Mouse (Mus musculus): ENCODE data around the gene Tdrd6.

The Tdrd6 gene

DNA sequence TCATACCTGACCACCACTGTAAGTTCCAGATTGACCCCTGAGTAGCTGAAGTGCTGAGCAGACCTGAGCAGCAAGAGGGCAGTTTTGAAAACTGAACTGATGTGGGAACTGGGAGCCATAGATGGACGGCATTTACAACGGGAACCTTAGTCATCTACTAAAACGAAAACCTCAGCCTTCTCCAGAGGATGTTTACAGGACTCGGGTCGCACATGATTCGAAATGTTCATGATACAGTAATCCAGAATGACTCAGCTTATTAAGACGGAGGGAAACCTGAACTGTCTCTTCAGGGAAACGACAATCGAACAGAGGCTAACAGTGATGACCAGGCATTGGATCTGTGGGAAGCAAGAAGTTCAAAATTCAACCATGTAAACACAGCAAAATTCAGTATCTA is 10.9 kb downstream of the Tdrd6 start:
- DNase-seq (ENCODE audit: extremely low spot score, low spot score): no peak

DNA sequence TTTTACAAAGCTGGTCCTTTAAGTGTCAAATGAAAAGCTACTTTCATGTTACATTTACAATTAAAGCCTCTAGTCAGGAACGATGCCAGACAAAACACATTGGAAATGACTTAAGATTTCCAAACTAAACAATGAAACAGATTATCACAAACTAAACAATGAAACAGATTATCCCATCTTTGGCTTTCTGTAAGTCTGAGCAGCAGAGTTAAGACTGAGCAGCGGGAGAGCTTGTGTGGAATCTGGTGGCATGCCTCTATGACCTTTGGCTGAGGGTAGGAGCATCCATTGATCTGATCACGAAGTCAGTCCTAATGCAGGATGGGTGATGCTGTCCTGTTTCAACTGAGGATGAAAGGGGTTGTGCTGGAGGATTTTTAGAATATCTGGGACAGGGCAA is 17.9 kb downstream of the Tdrd6 start:
- DNase-seq (ENCODE audit: extremely low spot score, low spot score): no peak

DNA sequence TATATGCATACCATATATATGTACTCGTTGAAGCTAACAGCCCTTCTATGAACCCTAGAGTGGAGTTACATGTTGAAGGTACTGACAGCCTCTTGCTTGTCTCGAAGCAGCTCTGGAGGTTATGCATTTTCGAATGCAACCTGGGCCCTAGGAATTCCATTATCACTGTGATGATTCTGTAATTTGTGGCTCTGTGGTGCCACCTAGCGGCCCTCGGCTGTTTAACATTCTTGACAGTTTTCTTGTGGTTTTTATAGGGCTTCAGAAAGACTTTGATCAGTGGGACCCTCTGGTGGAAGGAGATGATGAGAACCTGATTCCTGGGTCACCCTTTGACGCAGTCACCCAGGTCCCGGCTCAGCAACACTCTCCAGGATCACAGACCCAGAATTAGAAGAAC is 18.5 kb downstream of the Tdrd6 start:
- peak; percentile 84 for DNase-seq (ENCODE audit: extremely low spot score, low spot score)

DNA sequence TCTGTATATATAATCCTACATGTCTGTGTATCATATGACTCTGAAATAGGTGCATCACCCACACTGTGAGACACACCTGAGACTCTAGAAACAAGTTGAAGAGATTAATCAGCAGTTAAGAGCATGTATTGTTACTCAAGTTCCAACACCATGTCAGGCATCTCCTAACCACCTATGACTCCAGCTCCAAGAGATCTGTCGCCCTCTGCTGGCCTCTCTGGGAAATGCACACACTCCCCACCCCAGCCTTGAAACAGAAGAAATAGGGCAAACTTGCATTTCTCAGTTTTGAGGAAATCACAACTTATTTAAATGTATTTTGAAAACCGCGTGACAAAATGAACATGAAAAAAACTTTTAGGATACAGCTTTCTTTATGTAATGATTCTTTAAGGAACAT is 23.4 kb downstream of the Tdrd6 start:
- DNase-seq (ENCODE audit: extremely low spot score, low spot score): peak; percentile 85

DNA sequence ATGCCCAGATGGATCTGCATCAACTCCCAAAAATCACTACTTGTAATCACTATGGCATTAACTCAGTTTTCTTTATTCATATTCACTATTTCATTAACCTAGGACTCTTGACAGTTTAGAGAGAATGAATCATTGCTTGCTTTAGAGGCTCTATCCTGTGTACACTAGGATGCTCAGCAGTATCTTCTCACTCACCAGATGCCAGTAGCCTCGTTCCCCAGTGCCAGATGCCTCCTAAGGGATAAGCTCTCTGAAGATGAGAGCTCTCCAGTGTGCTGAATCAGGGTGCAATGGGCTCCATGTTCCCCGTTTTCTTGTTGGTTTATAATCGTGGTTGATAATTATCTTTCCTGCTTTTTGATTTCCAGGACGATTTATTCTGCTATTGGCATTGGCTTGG is 31.4 kb downstream of the Tdrd6 start:
- DNase-seq (ENCODE audit: extremely low spot score, low spot score): no peak

DNA sequence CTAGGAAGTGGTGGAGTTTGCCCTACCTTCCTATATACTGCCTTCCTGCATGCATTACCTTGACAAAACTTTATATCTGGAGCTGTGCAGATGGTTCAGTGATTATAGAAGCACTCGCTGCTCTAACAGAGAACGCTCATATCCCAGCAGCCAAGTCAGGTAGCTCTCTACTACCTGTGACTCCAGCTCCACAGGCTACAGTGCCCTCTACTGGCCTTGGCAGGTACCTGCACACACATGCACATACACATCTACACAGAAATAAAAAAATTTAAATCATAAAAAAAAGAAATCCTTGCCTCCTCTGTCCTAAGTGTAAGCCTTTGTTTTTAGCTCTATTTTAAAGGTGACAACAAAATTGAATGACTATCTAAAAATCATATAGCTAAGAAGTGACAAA is 32.4 kb downstream of the Tdrd6 start:
- DNase-seq (ENCODE audit: extremely low spot score, low spot score): no peak

DNA sequence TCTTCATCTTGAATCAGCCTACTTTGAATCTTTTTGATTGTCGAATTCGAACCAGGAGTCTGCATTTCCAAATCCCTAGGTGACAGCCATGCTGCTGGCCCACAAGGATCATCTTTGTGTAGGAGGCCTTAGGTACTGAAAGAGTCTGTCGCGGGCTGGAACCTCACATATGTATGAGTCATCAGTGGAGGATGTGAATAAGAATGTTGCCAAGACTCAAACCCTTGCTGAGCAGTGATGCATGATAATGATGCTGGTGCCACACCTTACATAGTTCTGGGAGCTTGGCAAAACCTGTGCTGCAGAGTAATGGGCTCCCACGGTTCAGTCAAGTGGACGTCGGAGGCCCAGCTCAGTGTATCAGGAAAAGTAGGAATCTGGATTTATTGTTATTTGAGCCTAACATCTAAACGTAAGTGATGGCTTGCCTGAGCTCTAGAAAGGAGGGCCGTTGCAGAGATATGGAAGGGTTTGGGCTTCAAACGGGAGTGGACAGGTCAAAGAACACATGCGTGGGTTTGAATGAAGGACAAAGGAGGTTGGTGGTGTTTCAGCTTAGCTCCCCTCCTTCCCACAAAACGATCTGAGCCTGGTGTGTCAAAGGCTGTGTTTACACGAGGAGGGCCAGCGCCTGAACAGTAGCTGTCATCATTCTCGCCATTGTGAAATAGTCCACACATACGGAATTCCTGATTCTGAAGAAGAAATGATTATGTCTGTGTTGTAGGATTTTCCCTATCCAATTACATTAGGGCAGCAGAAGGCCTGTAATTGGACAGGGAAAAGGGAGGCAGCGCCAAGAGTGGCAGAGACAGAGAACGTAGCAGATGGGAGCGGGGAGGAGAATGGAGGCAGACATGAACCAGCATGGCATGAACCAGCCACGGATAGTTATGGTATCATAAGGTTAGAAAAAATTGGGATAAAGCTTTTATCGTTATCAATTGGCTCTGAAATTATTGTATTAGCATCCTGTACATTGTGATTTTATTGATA is 37.5 kb downstream of the Tdrd6 start:
- no peak for DNase-seq (ENCODE audit: extremely low spot score, low spot score)

DNA sequence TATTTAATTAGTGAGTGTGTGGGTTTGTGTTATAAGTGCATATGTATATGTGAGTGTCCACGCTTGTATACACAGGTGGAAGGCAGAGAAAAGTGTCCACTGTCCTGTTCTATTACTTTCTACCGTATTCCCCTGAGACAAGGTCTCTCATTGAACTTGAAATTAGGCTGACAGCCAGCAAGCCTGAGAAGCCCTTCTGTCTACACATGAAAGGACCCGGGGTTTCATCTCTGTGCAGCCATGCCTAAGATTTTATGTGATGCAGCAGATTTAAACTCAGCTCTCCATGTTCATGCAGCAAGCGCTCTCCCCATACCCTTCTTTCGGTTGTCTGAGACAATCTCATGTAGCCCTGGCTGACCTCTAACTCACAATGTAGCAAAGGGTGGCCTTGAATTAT is 39.6 kb downstream of the Tdrd6 start:
- DNase-seq (ENCODE audit: extremely low spot score, low spot score): no peak

DNA sequence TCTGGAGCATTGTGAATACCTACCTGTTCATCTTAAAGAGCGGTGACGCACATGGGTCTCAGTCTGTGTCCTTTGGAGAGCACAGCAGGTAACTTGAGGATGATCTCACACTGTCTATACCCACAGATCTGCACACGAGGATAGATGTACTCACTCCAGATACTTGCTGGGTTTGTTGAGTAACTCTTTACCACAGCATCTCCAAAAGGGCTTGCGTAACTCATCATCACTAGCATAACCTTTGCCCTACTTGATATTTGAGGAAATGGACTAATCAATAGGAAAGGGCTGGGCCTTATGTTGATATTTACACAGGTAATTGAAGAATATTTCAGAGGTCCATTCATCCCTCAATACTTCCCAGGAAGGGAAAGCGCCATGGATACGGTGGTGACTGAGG is 40.3 kb downstream of the Tdrd6 start:
- DNase-seq (ENCODE audit: extremely low spot score, low spot score): no peak

DNA sequence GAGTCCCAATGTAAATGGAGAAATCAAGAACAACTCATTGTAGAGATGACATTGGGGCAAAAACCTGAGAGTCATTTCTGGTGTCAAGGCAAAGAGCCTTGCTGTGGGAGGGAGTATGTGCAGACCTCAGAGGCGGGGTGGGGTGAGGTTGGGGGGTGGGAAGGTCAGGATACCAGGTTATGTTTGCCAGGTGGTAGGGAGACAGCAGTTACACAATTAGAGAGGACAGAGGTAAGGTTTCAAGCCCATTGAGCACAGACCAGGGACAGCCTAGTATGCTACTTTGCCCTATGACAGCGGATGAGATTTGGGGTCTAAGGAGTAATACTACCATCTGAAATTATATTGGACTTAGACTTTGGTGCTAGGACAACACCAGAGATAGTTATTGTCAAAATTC is 42.8 kb downstream of the Tdrd6 start:
- no peak for DNase-seq (ENCODE audit: extremely low spot score, low spot score)

DNA sequence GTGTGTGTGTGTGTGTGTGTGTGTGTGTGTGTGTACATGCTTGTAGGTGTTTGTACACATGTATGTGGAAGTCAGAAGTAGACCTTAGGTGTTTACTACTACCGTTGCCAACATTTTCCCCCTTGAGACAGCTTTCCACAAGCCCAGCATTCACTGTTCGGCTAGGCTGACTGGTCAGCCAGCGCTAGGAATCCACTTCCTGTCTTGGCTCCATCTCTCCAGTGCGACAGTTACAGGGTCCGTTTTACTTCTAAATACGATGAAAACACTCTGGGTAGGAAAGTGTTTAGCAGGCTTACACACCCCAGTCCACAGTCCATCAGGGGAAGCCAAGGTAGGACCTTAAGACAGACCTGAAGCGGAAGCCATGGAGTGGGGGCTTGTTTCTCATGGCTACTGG is 45.3 kb downstream of the Tdrd6 start:
- no peak for DNase-seq (ENCODE audit: extremely low spot score, low spot score)

DNA sequence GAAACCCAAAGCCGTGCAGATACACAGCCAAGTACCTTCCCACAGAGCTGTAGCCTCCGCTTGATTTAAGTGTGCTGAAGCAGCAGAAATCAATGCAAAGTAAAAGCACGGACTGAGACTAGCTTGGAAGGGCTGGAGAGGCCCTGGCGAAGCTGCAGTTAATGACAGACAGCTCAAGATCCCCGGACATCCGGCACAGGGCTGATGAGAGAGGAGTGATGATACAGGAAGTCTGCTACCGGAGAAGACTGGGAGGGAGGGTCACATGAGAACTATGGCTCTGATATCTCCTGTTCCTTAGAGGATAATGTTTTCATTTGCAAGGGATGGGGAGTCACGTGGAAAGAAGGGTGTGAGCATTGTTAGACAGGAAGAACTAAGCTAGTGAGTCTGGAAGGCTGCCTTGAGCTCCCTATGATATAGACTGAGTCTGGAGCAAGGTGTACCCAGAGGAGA is 49.1 kb downstream of the Tdrd6 start:
- peak; percentile 36 for DNase-seq (ENCODE audit: extremely low spot score, low spot score)

DNA sequence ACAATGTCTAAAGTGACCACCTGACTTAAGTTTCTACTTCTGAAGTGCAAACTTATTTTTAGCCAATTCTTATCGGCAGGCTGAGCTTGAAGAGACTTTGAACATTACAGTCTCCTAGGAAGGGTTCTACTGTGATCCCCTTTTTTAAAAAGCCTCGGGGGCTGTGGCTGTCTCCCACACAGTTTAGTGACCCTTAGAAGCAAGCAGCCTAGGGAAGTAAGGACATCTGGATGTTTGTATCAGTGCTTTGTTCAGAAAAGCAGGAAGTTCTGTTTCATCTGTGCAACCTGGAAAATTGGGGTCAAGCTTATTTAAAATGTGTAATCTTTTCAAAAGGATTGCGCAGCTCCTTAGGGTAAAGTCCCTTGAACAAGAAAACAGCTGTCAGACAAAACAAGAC is 49.6 kb downstream of the Tdrd6 start:
- DNase-seq (ENCODE audit: extremely low spot score, low spot score): no peak

DNA sequence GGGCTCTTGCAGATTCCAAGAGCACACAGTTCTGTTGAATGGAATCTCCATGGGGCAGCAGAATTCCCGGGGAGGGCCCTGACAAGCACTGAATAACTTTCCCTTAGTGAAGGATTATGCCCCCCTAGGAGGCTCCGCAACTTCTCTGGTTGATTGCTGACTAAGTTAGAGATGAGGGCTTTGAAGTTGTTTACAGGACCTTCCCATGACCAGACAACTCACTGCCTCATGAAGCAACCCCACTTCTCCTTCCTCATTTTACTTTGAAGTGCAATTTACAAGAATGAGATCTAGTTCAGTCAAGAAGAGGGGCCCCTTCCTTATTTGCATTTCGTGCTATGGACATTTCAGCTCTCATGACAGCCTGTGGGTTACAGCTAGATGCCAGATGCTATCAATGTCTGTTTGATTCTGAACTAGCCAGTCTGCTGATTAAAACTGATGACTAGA is 56.5 kb downstream of the Tdrd6 start:
- DNase-seq (ENCODE audit: extremely low spot score, low spot score): no peak

DNA sequence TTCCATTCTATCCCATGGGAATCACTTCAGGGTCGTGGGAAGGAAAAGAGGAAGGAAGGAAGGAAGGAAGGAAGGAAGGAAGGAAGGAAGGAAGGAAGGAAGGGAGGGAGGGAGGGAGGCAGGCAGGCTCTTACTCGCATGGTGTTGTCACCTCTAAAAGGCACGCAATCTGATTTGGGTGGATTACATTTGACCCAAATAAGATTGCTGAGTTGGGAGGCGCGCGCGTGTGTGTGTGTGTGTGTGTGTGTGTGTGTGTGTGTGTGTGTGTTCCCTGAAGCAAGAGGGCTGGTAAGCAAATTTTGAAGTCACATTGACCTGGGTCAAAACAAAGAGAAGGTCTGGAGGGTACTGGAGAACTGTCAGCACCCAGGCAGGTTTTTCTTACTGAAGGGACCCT is 60.8 kb downstream of the Tdrd6 start:
- no peak for DNase-seq (ENCODE audit: extremely low spot score, low spot score)

DNA sequence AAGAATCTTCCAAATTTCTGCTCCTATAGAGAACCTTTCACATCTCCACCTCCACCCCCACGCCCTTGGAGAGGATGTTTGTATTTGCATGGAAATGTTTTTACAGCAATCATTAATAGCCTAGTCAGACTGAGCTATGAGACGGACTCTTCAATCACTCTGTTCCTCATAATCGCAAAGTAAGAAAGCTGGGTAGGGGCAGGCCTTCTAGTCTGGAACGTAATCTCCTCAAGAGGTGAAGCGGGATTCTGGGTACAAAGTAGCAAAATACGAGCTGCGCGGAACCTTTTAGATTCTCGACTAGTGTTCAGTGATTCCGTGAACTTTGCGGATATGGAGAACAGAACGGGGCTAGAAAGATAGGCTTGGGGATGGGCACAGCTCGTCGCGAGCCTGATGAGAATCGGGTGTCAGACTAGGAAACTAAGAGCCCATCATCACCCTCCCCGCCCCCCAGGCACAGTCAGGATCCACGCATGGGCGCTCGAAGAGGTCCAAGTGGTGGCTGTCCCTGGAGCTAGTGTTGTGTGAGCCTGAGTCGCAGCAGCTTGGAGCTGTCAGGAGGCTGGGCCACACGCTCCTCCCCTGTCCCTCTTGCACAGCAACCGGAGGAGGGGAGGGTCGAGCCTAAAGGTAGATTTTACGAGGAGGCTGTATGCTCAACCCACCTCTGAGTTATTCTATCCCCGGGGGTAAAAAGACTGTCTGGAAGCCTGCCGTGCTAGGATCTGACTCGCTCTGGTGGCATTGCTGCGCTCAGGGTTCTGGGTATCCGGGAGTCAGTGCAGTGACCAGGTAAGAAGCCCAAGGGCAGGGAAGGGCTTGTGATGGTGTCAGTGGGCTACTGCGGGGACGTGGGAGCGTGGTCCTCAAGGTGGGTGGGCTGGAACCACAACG is 61.9 kb downstream of the Tdrd6 start, which contains the start of gene Pla2g7:
TSS of gene Pla2g7 (plus strand) at position 107 of the 897 bp plus-strand sequence.
- peak; percentile 63 for DNase-seq (ENCODE audit: extremely low spot score, low spot score)

DNA sequence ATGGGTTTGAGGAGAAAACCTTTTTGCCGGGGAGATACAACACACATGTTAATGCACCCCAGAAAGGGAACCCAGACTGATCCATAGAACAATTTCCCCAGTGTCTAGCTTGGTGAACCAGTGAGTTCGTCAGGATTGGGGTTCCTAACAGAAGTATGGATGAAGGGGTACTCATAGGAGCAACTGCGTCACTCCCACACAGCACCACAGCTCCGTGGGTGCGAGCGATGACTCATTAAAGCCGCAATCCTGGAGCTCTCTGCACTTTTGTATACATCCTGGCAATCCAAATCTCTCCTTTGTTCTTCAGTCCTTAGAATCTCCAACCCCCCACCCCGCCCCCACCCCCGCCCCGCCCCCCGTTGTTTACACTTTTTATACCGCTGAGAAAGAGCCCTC is 62.5 kb downstream of the Tdrd6 start:
- no peak for DNase-seq (ENCODE audit: extremely low spot score, low spot score)

All from neural tube, embryonic 10.5 days (tissue).